Mouse (Mus musculus): ENCODE measurements around the gene Fam71f2. TPM values are rescaled to one million over a fixed set of nuclear protein-coding genes. Genes with fewer than 3 reads are reported as not detected.

The Fam71f2 gene
- polyA plus RNA-seq, 1 experiment from 2014 or later = not detected

- DNase-seq (ENCODE audit: low spot score) = no peak
- Histone ChIP-seq H3K9me3 (ENCODE audit: control insufficient read depth, low read length) (no peaks in the 10 kb centered on the region), H3K36me3 (ENCODE audit: control insufficient read depth, insufficient read depth, low read length) (no peaks in the 10 kb centered on the region), H3K4me2 (replicated peaks; ENCODE audit: low read depth) (no peak overlapping the region), H3K4me1 (replicated peaks; ENCODE audit: control insufficient read depth, insufficient read depth) (no peaks in the 10 kb centered on the region), H3K4me3 (ENCODE audit: low read depth, low read length) (no peak overlapping the region), H3K27me3 (ENCODE audit: control insufficient read depth, insufficient read depth, low read length) (no peaks in the 10 kb centered on the region), H3K27ac (replicated peaks) (no peak overlapping the region), H3K9ac (ENCODE audit: low read length) (no peak overlapping the region)
- WGBS = 56% methylated on average over 4 of the region's 4 CpGs
- no peak for ATAC-seq (ENCODE audit: low FRiP score, low TSS enrichment)
- TF ChIP-seq CTCF (IDR thresholded peaks at IDR 0.05; ENCODE audit: low read depth) = no peak
- TF ChIP-seq EP300 (optimal IDR thresholded peaks at IDR 0.05) = no peak
These were observed 50.1 kb downstream of the Fam71f2 start for GRCm38 (mm10) chr6:29329514-29329913.

Other genes starting within 250 kb of the Fam71f2 start
- not detected in 2 replicates for gene Lep, start 219.4 kb upstream of the Fam71f2 start, polyA plus RNA-seq (2015; fragmentation: Nextera tagmentation; extraction: Ambion mirVana)
- gene Rbm28, start 114.6 kb upstream of the Fam71f2 start, polyA plus RNA-seq (2015; fragmentation: Nextera tagmentation; extraction: Ambion mirVana) = 10.8 and 11.8 TPM in 2 replicates
- 0.30 and 0.33 TPM in 2 replicates for gene Prrt4, start 100.0 kb upstream of the Fam71f2 start, polyA plus RNA-seq (2015; fragmentation: Nextera tagmentation; extraction: Ambion mirVana)
- gene Impdh1, start 63.2 kb upstream of the Fam71f2 start, polyA plus RNA-seq (2015; fragmentation: Nextera tagmentation; extraction: Ambion mirVana) = 26.9 and 28.0 TPM in 2 replicates
- gene Hilpda, start 7.1 kb upstream of the Fam71f2 start, polyA plus RNA-seq (2015; fragmentation: Nextera tagmentation; extraction: Ambion mirVana) = 29.8 and 34.1 TPM in 2 replicates
- not detected in 2 replicates for gene Fam71f1, start 39.5 kb downstream of the Fam71f2 start, polyA plus RNA-seq (2015; fragmentation: Nextera tagmentation; extraction: Ambion mirVana)
- gene Calu, start 68.5 kb downstream of the Fam71f2 start, polyA plus RNA-seq (2015; fragmentation: Nextera tagmentation; extraction: Ambion mirVana) = 174 and 205 TPM in 2 replicates
- 1.9 and 2.1 TPM in 2 replicates for gene Opn1sw, start 108.9 kb downstream of the Fam71f2 start, polyA plus RNA-seq (2015; fragmentation: Nextera tagmentation; extraction: Ambion mirVana)
- 12.4 and 12.6 TPM in 2 replicates for gene Ccdc136, start 116.7 kb downstream of the Fam71f2 start, polyA plus RNA-seq (2015; fragmentation: Nextera tagmentation; extraction: Ambion mirVana)
- 5.5 and 5.9 TPM in 2 replicates for gene Flnc, start 153.7 kb downstream of the Fam71f2 start, polyA plus RNA-seq (2015; fragmentation: Nextera tagmentation; extraction: Ambion mirVana)
- gene Atp6v1f, start 188.1 kb downstream of the Fam71f2 start, polyA plus RNA-seq (2015; fragmentation: Nextera tagmentation; extraction: Ambion mirVana) = 263 and 269 TPM in 2 replicates
- gene Atp6v1fnb, start 191.8 kb downstream of the Fam71f2 start, polyA plus RNA-seq (2015; fragmentation: Nextera tagmentation; extraction: Ambion mirVana) = not detected in 2 replicates
- gene Kcp, start 228.4 kb downstream of the Fam71f2 start, polyA plus RNA-seq (2015; fragmentation: Nextera tagmentation; extraction: Ambion mirVana) = 3.8 and 6.1 TPM in 2 replicates
- 9.3 and 11.5 TPM in 2 replicates for gene Irf5, start 247.0 kb downstream of the Fam71f2 start, polyA plus RNA-seq (2015; fragmentation: Nextera tagmentation; extraction: Ambion mirVana)